Mouse (Mus musculus) cerebellum, adult (tissue): Measurements from ENCODE around the gene Pacrg.

Experiments
- ATAC-seq: cut with Nextera tagmentation; 2 replicates; pipeline ENCODE4 v1.9.2; 2017; ENCODE audit warnings: mild to moderate bottlenecking, moderate library complexity, mixed read lengths; ENCODE audit not compliant: insufficient number of reproducible peaks, low FRiP score, low TSS enrichment

Gene Pacrg

DNA sequence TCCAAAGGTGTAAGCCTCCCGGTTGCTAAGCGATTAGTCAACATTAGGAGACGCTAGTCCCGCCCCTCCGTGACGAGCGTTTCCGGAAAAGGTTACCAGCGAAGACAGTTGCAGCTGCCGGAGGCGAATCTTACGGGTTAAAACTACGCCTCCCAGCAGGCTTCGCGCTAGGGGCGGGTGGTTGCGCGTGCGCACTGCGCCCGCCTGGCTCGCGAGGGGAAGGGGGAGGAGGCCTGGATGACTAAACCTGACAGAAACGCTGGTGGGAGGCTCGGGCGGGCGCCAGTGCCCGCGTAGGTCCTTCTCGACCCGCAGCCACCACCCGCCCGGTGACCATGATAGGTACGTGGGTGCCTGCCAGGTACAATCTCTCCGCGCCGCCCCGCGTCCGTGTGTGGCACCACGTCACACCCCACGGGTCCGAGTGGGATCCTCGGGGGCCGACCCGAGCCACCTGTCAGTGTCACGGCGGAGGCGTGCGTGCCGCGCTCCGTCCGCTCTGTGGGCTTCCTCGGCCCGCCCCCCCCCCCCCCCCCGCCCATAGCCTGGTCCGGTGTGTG is at the start of gene Pacrg, which contains the start of gene Prkn:
Gene Pacrg, minus strand, starts transcription at position 164 of the 560 bp plus-strand sequence.
Gene Prkn, plus strand, starts transcription at position 237 of the 560 bp plus-strand sequence.
- ATAC-seq = peak; percentile 94

DNA sequence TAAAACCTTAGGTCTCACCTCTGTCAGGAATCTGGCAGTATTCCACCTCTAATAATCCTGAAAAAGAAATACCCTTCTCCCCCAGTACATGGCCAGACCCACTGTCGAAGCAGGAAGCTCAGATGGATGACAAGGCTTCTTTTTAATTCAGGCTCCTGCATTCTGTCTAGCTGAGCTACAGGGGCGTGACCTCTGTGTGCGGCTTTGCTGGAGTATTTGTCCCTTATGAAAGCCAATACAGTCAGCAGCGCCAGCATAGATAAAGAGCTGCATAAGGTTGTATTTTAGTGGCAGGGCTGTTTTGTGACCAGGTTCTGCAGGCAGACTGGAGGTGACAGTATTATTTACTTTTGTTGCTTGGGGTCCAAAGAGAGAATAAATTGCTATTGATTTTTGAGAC is 47.8 kb upstream of the Pacrg start:
- no peak for ATAC-seq

DNA sequence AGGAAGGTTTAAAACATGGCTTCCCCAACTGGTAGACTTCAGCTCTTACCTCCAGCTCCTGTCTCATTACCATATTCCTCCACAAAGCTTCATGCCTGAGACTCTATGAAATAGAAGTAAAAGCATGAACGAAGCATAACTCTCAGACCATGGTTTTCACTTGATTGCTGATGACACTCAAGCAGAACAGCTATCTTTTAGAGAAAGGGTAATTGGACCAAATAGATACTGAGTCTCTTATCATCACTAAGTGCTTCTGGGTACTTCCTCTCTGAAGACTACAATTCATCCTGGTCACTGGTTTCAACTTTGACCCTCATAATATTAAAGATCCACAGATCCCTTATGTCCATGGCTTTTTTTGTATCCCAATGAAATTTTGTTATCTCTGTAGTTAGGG is 42.1 kb upstream of the Pacrg start:
- ATAC-seq = no peak

DNA sequence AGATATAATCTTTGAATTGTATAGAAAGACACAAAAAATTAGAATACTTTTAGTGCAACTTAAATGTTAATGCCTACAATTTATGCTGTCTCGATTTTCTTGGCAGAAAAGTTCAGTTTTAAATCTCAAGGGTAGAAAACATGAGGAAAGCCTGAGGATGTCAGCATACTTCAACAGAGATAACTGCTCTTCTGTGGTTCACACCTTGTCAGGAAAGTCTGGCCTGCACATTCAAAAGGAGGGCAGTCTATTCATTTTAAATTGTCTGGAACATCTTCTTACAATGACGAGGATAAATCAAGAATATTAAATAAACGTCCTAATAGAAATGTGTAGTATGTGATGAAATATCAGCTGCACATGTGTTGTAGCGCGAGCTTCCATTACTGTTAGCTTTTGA is 38.9 kb upstream of the Pacrg start:
- no peak for ATAC-seq

DNA sequence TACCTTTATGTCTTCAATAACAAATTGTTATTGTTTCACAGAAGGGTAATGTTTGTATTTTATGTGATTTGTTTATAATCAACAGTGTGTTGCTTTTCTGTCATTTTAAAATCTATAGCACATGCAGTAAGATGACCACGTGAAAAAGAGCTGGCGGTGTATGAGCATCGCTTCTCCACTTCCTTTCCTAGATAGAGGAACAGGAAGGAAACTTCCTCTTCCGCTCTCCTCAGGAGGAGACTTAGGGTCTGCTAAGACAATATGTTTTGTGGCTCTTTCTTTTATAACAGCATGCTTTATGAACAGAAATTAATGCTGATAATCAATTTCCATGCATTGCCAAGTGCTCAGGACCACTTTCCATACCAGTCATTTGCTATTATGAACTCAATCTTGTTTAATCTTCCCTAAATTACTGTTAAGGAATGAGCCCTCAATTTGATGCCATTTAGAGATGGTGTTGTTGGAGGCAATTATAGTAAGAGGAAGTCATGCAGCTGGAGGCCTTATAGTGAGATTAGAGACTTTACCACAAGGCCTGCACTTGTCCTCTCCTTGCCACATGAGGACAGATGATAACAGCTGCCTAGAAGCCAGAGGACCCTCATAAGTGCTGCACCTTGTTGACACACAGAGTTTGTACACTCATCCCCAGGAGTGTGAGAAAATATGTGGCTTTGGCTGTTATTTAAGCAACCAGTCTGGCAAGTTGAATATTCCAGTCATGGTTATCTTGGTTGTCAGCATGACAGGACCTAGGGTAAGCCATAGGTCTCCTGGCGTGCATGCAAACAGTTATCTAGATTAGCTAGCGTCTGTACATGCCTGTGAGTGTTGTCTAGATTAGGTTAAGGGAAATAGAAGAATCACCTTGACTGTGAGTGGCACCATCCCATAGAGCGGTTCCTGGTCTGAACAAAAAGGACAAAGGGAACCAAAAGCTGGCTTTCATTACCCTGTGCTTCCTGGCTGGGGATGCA is 34.4 kb upstream of the Pacrg start:
- no peak for ATAC-seq

DNA sequence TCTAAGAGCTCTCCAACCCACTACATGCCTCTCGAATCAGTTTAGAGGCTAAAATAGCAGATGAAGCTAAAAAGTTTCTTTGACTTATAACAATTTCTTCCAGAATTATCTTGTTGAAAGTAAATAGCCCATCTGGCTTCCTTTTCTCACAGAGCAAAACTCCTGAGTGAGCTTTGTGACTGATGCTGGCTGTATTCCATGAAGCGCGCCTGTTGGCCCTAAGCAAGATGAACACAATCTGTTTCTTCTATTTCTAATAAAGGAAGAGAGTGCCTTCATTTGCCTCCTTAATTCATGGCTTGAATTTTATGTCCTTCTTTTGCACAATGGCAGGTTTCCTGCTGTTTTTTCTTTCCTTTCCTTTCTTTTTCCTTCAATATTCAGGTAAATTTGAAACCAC is 14.1 kb upstream of the Pacrg start:
- ATAC-seq = peak; percentile 70; the same call in 1 of the 2 replicates

DNA sequence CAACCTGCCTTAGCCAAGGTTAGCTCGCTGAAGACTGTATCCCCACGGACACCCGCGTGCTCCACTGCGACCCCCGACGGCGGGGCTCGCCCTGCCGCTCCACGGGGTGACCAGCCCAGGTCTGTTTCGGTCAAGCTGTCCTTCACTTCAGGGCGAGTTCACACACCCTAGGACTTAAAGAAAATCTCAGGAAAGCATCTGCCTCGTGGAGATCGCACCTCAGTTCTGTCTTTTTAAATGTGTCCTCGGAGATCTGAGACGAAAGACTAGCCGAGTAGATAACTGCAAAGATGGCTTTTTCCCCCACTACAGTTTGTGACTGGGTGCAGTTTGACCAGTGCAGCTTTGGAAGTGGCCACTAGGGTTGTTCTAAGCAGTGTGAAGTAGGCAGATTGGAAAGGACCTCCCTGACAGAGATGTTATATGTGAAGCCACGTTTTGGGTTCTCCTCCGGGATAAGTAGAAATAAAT is 655 bp upstream of the Pacrg start:
- ATAC-seq = peak; percentile 63

DNA sequence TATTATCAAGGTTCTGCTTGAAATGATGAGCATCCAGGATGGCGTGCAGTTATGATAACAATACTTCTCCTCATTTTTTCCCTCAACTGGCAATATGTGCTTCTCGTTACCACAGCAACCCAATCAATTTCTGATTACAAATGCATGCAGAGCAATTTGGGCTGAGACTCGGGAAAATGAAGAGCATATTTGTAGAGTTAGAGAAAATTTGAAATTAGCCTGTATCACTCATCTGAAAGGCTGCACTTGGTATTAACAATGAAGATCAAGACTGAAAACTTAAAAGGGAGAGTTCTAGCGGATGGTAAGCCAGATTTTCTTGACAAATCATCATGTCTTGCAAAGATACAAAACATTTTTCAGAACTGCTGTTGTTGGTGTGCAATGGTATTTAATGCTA is 21.1 kb downstream of the Pacrg start:
- no peak for ATAC-seq

DNA sequence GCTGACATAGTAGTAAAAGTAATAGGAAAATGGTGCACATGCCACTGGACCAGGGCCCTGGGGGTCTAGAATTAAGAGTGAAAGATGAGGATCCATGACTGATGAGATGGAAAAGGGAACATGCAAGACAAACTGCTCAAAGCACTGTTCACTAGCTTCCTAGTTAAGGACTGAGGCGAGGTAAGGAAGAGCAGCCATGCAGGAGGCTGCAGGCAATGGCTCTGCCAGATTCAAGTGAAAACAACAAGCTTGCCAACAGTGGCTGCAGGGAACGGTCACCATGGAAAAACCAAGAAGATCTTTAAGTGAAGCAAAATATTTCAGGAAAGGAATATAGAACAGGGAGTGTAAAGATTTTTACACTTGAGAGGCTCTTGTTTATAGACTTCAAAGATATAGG is 31.5 kb downstream of the Pacrg start:
- no peak for ATAC-seq

DNA sequence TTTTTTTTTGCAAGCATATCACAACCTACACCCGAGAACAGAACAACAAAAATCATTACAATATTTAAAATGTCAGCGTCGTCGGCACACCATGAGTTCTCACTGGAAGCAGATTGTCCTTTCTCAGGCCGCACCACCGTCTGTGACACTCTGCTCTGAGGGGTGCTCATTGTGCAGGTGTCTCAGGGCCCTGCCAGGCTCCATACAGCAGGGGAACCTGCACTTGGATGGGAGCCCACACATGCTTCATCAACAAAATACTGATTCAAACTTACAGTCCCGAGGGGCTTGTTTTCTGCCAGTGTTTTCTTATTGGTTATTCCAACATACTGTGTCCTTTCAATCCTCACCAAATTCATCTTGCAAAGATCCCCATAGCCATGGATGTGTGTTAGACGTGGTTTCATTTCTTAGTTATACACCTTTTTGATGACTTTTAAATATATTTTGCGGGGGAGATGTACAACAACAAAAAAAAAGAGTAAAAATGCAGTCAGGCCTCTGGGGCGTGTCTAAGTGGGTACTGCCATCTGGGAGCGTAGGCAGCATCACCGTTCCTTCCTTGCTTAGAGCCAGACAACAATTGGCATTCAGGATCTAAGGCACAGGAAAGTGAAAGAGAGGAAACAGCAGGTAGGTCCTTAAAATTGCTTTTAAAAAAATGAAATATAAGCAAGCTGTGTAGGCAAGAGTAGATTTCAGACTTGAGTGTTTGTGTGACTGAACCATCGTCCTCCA is 32.7 kb downstream of the Pacrg start:
- peak; percentile 81 for ATAC-seq

DNA sequence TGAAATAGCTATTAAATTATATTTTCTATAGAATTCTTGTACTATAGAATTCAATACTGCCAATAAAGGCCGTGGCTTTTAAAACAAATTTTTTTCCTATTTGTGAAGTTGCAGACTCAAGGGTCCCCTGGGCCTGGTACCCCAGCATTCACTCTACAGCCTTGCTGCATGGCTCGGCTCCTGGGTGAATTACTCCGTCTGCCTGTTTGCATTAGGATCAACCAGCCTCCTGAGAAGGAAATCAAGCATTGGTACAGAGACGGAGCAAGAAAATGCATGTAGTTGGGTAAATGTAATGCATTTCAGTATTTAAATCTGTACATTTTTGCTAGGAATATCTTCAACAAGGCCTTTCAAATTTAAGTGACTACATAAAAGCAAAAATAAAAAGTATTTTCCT is 33.4 kb downstream of the Pacrg start:
- ATAC-seq = no peak

DNA sequence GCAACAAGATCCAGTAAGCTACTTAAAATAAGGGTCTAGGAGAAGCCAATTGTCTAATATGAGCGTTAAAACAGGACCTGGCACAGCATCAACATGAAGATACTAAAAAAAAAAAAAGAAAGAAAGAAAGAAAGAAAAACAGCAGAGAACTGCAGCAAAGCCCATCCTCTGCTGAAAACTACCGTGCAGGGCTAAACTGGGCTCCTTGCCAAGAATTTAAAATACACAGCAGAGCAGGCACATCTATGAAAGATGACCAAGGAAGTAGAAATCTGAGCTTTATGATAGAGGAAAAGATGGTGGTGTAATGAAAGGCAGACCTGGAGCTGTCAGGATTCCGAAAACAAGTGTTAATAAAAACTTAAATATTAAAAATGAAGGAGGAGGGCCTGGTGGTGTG is 48.5 kb downstream of the Pacrg start:
- ATAC-seq = no peak

DNA sequence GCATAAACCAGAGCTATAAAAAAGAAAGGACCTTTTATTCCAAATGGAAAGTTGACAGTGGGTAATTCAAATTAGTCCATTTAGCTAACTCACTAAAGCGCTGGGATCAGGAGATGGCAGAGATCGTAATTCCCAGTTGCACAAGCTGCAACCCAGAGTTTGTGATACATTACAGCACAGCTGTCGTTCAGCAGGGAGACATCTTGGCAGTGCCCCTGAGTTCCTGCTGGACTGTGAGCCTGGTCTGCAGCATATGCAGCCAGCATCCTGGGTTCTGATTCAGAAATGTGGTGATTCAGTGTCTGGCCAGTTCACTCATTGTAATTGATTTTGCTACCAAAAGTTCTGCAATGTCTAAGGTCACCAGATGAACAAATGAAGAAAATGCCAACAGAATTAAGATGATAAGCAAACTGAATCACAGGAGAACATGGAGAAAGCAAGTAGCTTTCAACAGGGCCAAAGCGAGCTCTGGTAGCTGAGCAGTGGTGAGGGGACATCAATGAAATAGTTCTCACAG is 55.6 kb downstream of the Pacrg start:
- no peak for ATAC-seq

DNA sequence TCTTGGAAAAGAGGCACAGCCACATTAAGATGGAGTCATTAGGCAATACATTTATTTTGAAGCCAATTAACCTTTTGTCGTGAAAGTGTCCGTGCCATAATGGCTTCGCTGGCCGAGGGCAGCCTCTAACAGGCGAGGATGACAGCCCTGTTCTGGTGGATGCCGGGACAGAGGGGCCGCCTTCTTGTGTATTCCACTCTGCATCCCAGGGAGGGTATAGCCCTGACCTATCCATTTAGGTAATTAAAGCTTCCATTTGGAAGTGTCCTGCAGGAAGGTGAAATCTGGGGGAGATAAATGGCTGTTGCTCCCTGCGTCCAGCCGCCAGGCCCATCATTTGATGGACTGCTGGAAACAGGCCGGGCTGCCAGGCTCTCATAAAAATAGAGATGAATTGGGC is 63.6 kb downstream of the Pacrg start:
- ATAC-seq = no peak

DNA sequence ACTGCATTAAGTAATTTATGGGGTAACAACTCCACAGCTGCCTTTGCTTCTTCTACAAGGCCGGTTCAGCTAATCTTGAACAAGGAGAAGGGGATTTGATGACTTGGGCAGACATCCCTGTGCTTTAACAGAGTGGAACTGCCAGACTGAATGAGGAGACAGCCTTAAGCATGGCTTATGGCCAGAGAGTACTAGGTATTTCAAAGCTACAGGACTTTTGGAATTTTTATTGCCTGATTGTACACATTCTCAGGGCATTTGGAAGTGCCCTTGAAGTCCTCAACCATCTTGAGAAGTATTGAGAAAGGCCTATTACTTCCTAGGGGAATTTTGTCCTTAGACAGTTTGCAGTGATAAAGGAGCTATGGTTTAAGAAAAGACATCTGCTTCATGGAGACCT is 65.6 kb downstream of the Pacrg start:
- ATAC-seq = no peak

DNA sequence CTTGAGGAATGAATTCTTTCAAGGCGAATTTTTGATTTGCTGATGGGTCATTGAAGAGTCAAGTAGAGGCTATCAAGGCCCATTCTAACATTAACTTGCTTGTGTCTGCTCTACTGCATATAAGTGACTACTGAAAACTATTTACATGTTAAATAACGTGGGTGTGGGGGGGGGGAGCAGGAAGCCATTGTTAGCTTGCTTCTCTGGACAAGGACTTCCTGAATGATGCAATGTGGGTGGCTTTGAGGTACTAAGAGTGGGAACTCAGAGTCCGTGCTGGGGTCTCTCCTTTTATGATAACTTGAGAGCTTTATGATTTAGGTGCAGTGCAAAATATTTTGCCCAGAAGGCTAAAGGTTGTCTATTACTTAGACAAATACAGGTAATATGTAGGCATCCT is 67.9 kb downstream of the Pacrg start:
- ATAC-seq = no peak

DNA sequence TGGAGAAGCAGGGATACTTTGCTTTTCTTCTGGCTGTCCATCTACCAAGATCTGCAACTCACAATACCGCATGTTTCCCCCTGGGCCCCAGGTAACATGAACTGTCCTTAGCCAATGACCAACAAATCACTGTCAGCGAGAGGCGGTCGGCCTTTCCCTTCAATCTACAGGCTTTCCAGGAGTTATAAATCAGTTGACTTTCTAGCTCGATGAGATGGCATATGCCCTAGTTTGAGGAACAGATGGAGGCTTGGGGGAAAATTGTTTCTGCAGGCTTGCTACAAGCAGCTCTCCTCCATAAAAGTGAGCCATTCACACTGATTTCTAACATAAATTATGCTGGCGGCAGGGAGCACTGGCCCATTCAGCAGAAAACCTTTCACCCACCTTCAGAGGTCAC is 70.2 kb downstream of the Pacrg start:
- ATAC-seq = peak; percentile 66

DNA sequence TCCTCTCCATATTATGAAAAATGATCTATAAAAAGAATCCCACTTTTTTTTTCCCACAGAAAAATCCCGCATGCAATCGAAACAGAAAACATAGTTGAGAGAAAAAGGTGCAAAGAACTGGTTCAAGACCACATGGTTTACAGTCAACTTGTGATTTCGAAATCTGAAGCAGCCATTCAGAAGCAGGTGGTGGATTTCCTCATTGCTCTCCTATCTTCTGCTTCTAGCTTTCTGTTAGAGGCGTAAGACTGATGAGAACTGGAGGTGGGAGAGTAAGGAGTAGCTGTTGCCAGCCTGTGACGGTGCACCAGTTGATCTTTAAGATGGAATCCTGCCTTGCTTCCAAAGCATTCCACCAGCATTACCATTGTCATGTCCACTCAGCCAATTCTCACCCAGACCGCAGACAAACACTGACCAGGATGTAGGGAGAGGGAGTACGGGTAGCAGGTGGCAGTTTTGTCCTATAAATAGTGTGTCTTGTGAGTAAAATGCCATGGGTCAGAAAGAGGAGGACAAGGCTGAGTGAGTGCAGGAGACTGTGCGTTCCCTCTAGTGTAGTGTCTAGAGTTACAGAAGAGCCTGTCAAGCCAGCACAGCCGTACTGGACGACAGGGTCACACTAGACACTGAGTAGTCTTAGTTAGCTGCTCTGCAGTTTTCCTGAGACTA is 73.2 kb downstream of the Pacrg start:
- ATAC-seq = no peak

DNA sequence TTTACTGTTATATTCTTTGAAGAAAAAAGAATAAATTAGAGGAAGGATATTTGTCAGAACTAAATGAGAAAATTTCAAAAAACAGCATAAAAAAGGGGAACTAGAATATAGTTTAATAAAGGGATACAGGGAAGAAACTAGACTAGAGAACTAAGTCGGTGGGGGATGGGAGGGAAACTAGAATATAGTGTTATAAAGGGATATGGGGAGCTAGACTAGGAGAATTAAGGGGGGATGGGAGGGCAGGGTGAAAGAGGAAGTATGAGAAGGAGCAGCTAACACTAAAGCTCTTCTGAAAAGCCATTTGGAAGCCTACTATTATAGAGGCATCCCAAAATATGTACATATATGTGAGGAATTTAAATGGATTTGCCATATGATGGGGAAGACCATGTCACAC is 75.8 kb downstream of the Pacrg start:
- no peak for ATAC-seq

DNA sequence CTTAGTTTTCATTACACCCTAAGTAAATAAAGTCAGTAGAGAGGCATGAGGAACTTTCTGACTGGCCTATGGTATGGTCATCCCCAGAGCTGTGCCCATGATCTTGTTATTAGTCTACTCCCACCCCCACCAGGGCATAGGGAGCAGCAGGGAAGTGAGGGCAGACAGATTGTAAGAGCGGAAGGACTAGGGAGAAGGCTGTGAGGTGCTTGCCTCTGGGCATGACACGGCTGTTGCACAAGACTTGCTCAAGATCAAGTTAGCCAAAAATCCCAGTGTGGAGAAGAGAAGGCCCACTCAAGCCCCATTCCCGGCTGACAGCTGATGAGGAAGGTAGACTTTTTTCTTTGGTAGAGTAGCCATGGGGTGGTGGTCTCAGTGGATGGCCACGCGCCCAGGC is 82.7 kb downstream of the Pacrg start:
- no peak for ATAC-seq
